Mouse (Mus musculus) CH12.LX (cell line): Measurements from ENCODE around the gene Tdrd7. TPM values are rescaled to one million over a fixed set of nuclear protein-coding genes. Genes with fewer than 3 reads are reported as not detected.

Experiments used
- DNase-seq: peaks from one replicate; pipeline ENCODE4 v3.0.0-alpha.2; 2013; ENCODE audit errors: extremely low read depth
- H3K27ac ChIP-seq: 2 replicates; pipeline ENCODE4 v1.5.1; 2012; ENCODE audit warnings: low read depth, mild to moderate bottlenecking, control low read depth, moderate library complexity; ENCODE audit not compliant: insufficient read depth
- H3K27me3 ChIP-seq: replicated peaks from 2 replicates; pipeline ENCODE3; 2012; ENCODE audit warnings: inconsistent platforms
- H3K36me3 ChIP-seq, 2 experiments: replicated peaks in 1 of 2; 2 replicates each; pipeline versions ENCODE3 to v1.6.1; 2012; ENCODE audit warnings: inconsistent platforms in 1 of 2, low read length in 1 of 2, mild to moderate bottlenecking in 1 of 2, mixed read lengths in 1 of 2, moderate library complexity in 1 of 2; ENCODE audit not compliant: control insufficient read depth in 1 of 2, insufficient read depth in 1 of 2
- H3K4me1 ChIP-seq, 2 experiments: 2 replicates each; pipeline ENCODE4 v1.6.1; 2012; ENCODE audit warnings: inconsistent platforms in 1 of 2, moderate library complexity in 1 of 2; ENCODE audit not compliant: insufficient read depth in 2 of 2, control insufficient read depth in 1 of 2
- H3K4me2 ChIP-seq: 2 replicates; pipeline ENCODE4 v1.6.1; 2012; ENCODE audit warnings: low read depth, mild to moderate bottlenecking, control low read depth; ENCODE audit not compliant: poor library complexity, insufficient read depth, severe bottlenecking
- H3K4me3 ChIP-seq, 3 experiments: fragments of 150-350 bp in 1 of 3; sonication (generic) in 1 of 3; replicated peaks in 1 of 3; 2 replicates each; pipeline versions ENCODE3 to v1.5.1; 2011 to 2012; ENCODE audit warnings: low read depth in 2 of 3, low read length in 2 of 3, mild to moderate bottlenecking in 2 of 3, moderate library complexity in 2 of 3, control low read depth in 1 of 3, improper control_type of control experiment in 1 of 3, inconsistent platforms in 1 of 3, mixed read lengths in 1 of 3; ENCODE audit not compliant: poor library complexity in 1 of 3
- H3K79me2 ChIP-seq: replicated peaks from 2 replicates; pipeline ENCODE4 v1.6.1; 2012; ENCODE audit warnings: mild to moderate bottlenecking, moderate library complexity; ENCODE audit not compliant: control insufficient read depth, poor library complexity, insufficient read depth, severe bottlenecking; ENCODE audit errors: extremely low read depth
- H3K9ac ChIP-seq: 2 replicates; pipeline ENCODE4 v1.6.1; 2012; ENCODE audit warnings: low read depth, mild to moderate bottlenecking, control low read depth, moderate library complexity; ENCODE audit not compliant: insufficient read depth
- H3K9me3 ChIP-seq: replicated peaks from 2 replicates; pipeline ENCODE3; 2012; ENCODE audit warnings: low read length, inconsistent platforms, mixed read lengths
- CTCF ChIP-seq, 2 experiments: IDR thresholded peaks in 1 of 2; conservative IDR thresholded peaks in 1 of 2; 2 replicates each; pipeline ENCODE4 v1.5.1; 2011 to 2012; ENCODE audit warnings: low read depth in 2 of 2, low read length in 2 of 2, improper control_type of control experiment in 1 of 2, inconsistent platforms in 1 of 2, mild to moderate bottlenecking in 1 of 2, moderate library complexity in 1 of 2
- ELF1 ChIP-seq: IDR thresholded peaks from 2 replicates; pipeline ENCODE4 v1.6.1; 2014; ENCODE audit warnings: low read depth, mild to moderate bottlenecking, inconsistent platforms, low read length, improper control_type of control experiment
- ETS1 ChIP-seq: conservative IDR thresholded peaks from 2 replicates; pipeline ENCODE4 v1.6.1; 2012; ENCODE audit warnings: low read depth, mild to moderate bottlenecking, inconsistent platforms, low read length, improper control_type of control experiment, moderate library complexity
- JUN ChIP-seq: IDR thresholded peaks from 2 replicates; pipeline ENCODE4 v1.6.1; 2011; ENCODE audit warnings: low read depth, mild to moderate bottlenecking, low read length, improper control_type of control experiment, moderate library complexity; ENCODE audit not compliant: insufficient read depth
- MAFK ChIP-seq: IDR thresholded peaks from 2 replicates; pipeline ENCODE4 v1.6.1; 2011; ENCODE audit warnings: low read length, improper control_type of control experiment; ENCODE audit not compliant: insufficient replicate concordance
- MAZ ChIP-seq: IDR thresholded peaks from 2 replicates; pipeline ENCODE4 v1.6.1; 2012; ENCODE audit warnings: low read depth, mild to moderate bottlenecking, inconsistent platforms, low read length, improper control_type of control experiment, moderate library complexity
- NELFE ChIP-seq: IDR thresholded peaks from 2 replicates; pipeline ENCODE4 v1.6.1; 2011; ENCODE audit warnings: low read depth, low read length, improper control_type of control experiment
- NRF1 ChIP-seq: IDR thresholded peaks from 2 replicates; pipeline ENCODE4 v1.6.1; 2014; ENCODE audit warnings: low read depth, mild to moderate bottlenecking, inconsistent platforms, low read length, improper control_type of control experiment, moderate library complexity
- PAX5 ChIP-seq: IDR thresholded peaks from 2 replicates; pipeline ENCODE4 v1.6.1; 2012; ENCODE audit warnings: low read length, inconsistent platforms, mixed read lengths
- POLR2A ChIP-seq: IDR thresholded peaks from 2 replicates; pipeline ENCODE4 v1.6.1; 2011; ENCODE audit warnings: low read depth, mild to moderate bottlenecking, improper control_type of control experiment, low read length
- POLR2AphosphoS2 ChIP-seq: IDR thresholded peaks from 2 replicates; pipeline ENCODE4 v1.6.1; 2011; ENCODE audit warnings: low read depth, low read length, improper control_type of control experiment
- RAD21 ChIP-seq: IDR thresholded peaks from 2 replicates; pipeline ENCODE4 v1.6.1; 2011; ENCODE audit warnings: low read depth, mild to moderate bottlenecking, low read length, improper control_type of control experiment, moderate library complexity
- SIN3A ChIP-seq: IDR thresholded peaks from 2 replicates; pipeline ENCODE4 v1.6.1; 2012; ENCODE audit warnings: low read length, improper control_type of control experiment, inconsistent platforms
- SMC3 ChIP-seq: IDR thresholded peaks from 2 replicates; pipeline ENCODE4 v1.6.1; 2011; ENCODE audit warnings: low read depth, low read length, improper control_type of control experiment
- USF1 ChIP-seq: IDR thresholded peaks from 2 replicates; pipeline ENCODE4 v1.6.1; 2014; ENCODE audit warnings: low read depth, mild to moderate bottlenecking, inconsistent platforms, low read length, improper control_type of control experiment
- ZC3H11A ChIP-seq: IDR thresholded peaks from 2 replicates; pipeline ENCODE4 v1.6.1; 2012; ENCODE audit warnings: low read depth, mild to moderate bottlenecking, inconsistent platforms, low read length, improper control_type of control experiment
- ZKSCAN1 ChIP-seq: IDR thresholded peaks from 2 replicates; pipeline ENCODE4 v1.6.1; 2012; ENCODE audit warnings: low read depth, inconsistent platforms, low read length, improper control_type of control experiment, borderline replicate concordance
- ZMIZ1 ChIP-seq: IDR thresholded peaks from 2 replicates; pipeline ENCODE4 v1.6.1; 2012; ENCODE audit warnings: low read depth, mild to moderate bottlenecking, inconsistent platforms, low read length, improper control_type of control experiment
- dilution Hi-C: fragments of 300-500 bp; cut with MboI; formaldehyde crosslinking; loops from 2 replicates; pipeline ENCODE4 v1.14.3; 2020; ENCODE audit warnings: low sequenced_read_pairs; ENCODE audit not compliant: extremely low pct_unique_long_range_greater_than_20kb, extremely low pct_ligation_motif_present
- in situ Hi-C: fragments of 300-500 bp; cut with MboI; formaldehyde crosslinking; loops from 3 replicates; pipeline ENCODE4 v1.14.3; 2019; ENCODE audit warnings: low sequenced_read_pairs, low pct_ligation_motif_present, low pct_unique_long_range_greater_than_20kb, mixed read lengths
- polyA plus RNA-seq: library from polyadenylated mRNA; unstranded; fragments of >175 nt; gene quantifications from 2 replicates; pipeline ENCODE4 v1.2.1, GENCODE M21; 2012; ENCODE audit warnings: low read depth; ENCODE audit not compliant: insufficient read length
- total RNA-seq, 2 experiments: library from RNA; depleted of rRNA; stranded (reverse); fragments of 300-350 nt in 1 of 2; fragments of >200 nt in 1 of 2; gene quantifications; 2 replicates each; pipeline ENCODE4 v1.2.3; 2012 to 2014

Tdrd7 gene
- total and polyA plus RNA-seq, 3 experiments = 1.6 to 2.9 (median 2.7) TPM

GRCm38 (mm10) chr4:46076892-46077291 lies 111.8 kb downstream of the Tdrd7 start:
- peaks cover 0 to 6% of the 10 kb centered on the region in 2 experiments for H3K36me3 ChIP-seq
- no peak overlapping the region for H3K9ac ChIP-seq
- no peak overlapping the region for H3K27ac ChIP-seq
- no peak for TF ChIP-seq ETS1
- TF ChIP-seq SMC3 = no peak
- TF ChIP-seq MAZ = no peak
- no peak for TF ChIP-seq NELFE
- TF ChIP-seq CTCF (conservative IDR thresholded peaks at IDR 0.05 in 1 of 2, IDR thresholded peaks at IDR 0.05 in 1 of 2; ENCODE audit: low read depth in 2 of 2, low read length in 2 of 2) = no peak
- TF ChIP-seq ZKSCAN1 = no peak
- TF ChIP-seq, all 38 proteins: peak for 0
- Histone ChIP-seq H3K4me2 (no peak overlapping the region), H3K27me3 (no peaks in the 10 kb centered on the region), H3K79me2 (no peaks in the 10 kb centered on the region), H3K9me3 (peaks cover 4% of the 10 kb centered on the region), H3K4me3 (no peak overlapping the region), H3K4me1 (peaks cover 0 to 5% of the 10 kb centered on the region in 2 experiments; a peak in 1 of 4 replicates)
- no peak for DNase-seq
- dilution Hi-C loops (no loop called here), in situ Hi-C loops (no loop called here)

GRCm38 (mm10) chr4:46080261-46080660 lies 115.1 kb downstream of the Tdrd7 start:
- no peak overlapping the region for H3K9ac ChIP-seq
- no peaks in the 10 kb centered on the region for H3K27me3 ChIP-seq
- H3K4me2 ChIP-seq = no peak overlapping the region
- dilution Hi-C loops = no loop called here
- no peak for DNase-seq
- H3K27ac ChIP-seq = no peak overlapping the region
- peaks cover 0 to 5% of the 10 kb centered on the region in 2 experiments; a peak in 1 of 4 replicates for H3K4me1 ChIP-seq
- H3K9me3 ChIP-seq = peaks cover 4% of the 10 kb centered on the region
- TF ChIP-seq ZC3H11A (no peak), NELFE (no peak), SIN3A (no peak), POLR2AphosphoS2 (no peak), MAFK (no peak), ZMIZ1 (no peak), ELF1 (no peak), POLR2A (no peak), USF1 (no peak), PAX5 (no peak), JUN (no peak), NRF1 (no peak), ETS1 (no peak), RAD21 (no peak)
- no peaks in the 10 kb centered on the region for H3K79me2 ChIP-seq
- H3K4me3 ChIP-seq = no peak overlapping the region
- in situ Hi-C loops = no loop called here
- H3K36me3 ChIP-seq = peaks cover 0 to 12% of the 10 kb centered on the region in 2 experiments
